ENCODE assay signal across 12 mouse cellular contexts in genomic region chr3:40527976-40528950, GRCm38 (mm10). TPM values are rescaled to one million over a fixed set of nuclear protein-coding genes. Genes with fewer than 3 reads are reported as not detected.
DNase-seq lines count a peak whose midpoint lies in the region; ATAC-seq and TF ChIP-seq lines count a peak whose summit lies in the region.
"Had no signal": no experiment of that assay in that cellular context is flagged by ENCODE, and none has a peak within 500 bp of the region (broad histone marks: within the 10 kb centered on the region; RNA-seq: fewer than 3 reads in every experiment).

No protein-coding gene starts in this region.

- no peak for ATAC-seq in forebrain, embryonic 14.5 days
- no peak for ATAC-seq in forebrain, embryonic 16.5 days
- ATAC-seq in lung, embryonic 14.5 days (ENCODE audit: insufficient read depth), result peak; percentile 21; the same call in 1 of the 2 replicates
- ATAC-seq in G1E (ENCODE audit: extremely low read depth, insufficient number of reproducible peaks, low FRiP score, poor library complexity, severe bottlenecking), result peak; percentile 30
- peak; percentile 79 for ATAC-seq in liver, embryonic 13.5 days (ENCODE audit: low read depth)

- no peak overlapping the region for H3K4me3 ChIP-seq in forebrain, embryonic 14.5 days (ENCODE audit: low read depth, low read length)
- no peak overlapping the region for H3K4me3 ChIP-seq in forebrain, embryonic 16.5 days (replicated peaks; ENCODE audit: low read length)
- H3K4me3 ChIP-seq in lung, embryonic 14.5 days (ENCODE audit: low read depth, low read length), result no peak overlapping the region
- H3K4me3 ChIP-seq in G1E (ENCODE audit: low read depth, low read length), result no peak overlapping the region; the same call in 1 of the 2 replicates
- H3K4me3 ChIP-seq in liver, embryonic 13.5 days (replicated peaks), result peak overlapping the region; percentile 26
- H3K4me3 ChIP-seq: embryonic facial prominence, embryonic 12.5 days; stomach, embryonic 15.5 days had no signal

- peaks cover 11% of the 10 kb centered on the region; the same call in 1 of the 2 replicates for H3K4me1 ChIP-seq in forebrain, embryonic 14.5 days (ENCODE audit: control insufficient read depth, insufficient read depth, low read length)
- H3K4me1 ChIP-seq in forebrain, embryonic 16.5 days (replicated peaks; ENCODE audit: control insufficient read depth, insufficient read depth, low read length), result peaks cover 15% of the 10 kb centered on the region
- H3K4me1 ChIP-seq in lung, embryonic 14.5 days (ENCODE audit: insufficient read depth), result no peaks in the 10 kb centered on the region
- peaks cover 29% of the 10 kb centered on the region for H3K4me1 ChIP-seq in G1E (ENCODE audit: insufficient read depth, low read depth, low read length)
- H3K4me1 ChIP-seq in liver, embryonic 13.5 days (replicated peaks), result peaks cover 28% of the 10 kb centered on the region

- 25% methylated on average over 9 of the region's 9 CpGs for WGBS in forebrain, embryonic 14.5 days
- WGBS in forebrain, embryonic 16.5 days, result 26% methylated on average over 9 of the region's 9 CpGs
- WGBS in lung, embryonic 14.5 days, result 20% methylated on average over 9 of the region's 9 CpGs
- WGBS in liver, embryonic 13.5 days (ENCODE audit: insufficient replicate concordance), result 8% methylated on average over 9 of the region's 9 CpGs

- no peaks in the 10 kb centered on the region for H3K36me3 ChIP-seq in forebrain, embryonic 14.5 days (ENCODE audit: control insufficient read depth, insufficient read depth, low read length)
- no peaks in the 10 kb centered on the region for H3K36me3 ChIP-seq in forebrain, embryonic 16.5 days (ENCODE audit: control insufficient read depth, insufficient read depth)
- no peaks in the 10 kb centered on the region for H3K36me3 ChIP-seq in lung, embryonic 14.5 days (ENCODE audit: insufficient read depth)
- H3K36me3 ChIP-seq in G1E (replicated peaks), result no peaks in the 10 kb centered on the region
- no peaks in the 10 kb centered on the region for H3K36me3 ChIP-seq in liver, embryonic 13.5 days
- H3K36me3 ChIP-seq: embryonic facial prominence, embryonic 12.5 days; stomach, embryonic 15.5 days had no signal

- no peak overlapping the region for H3K27ac ChIP-seq in forebrain, embryonic 14.5 days (ENCODE audit: low read depth, low read length)
- H3K27ac ChIP-seq in forebrain, embryonic 16.5 days (ENCODE audit: low read length), result no peak overlapping the region
- H3K27ac ChIP-seq in lung, embryonic 14.5 days (ENCODE audit: low read depth), result no peak overlapping the region
- H3K27ac ChIP-seq in liver, embryonic 13.5 days, result no peak overlapping the region
- H3K27ac ChIP-seq: embryonic facial prominence, embryonic 12.5 days; stomach, embryonic 15.5 days had no signal

- H3K27me3 ChIP-seq in forebrain, embryonic 14.5 days (replicated peaks; ENCODE audit: control insufficient read depth, insufficient read depth, low read length), result no peaks in the 10 kb centered on the region
- peaks cover 4% of the 10 kb centered on the region; the same call in 1 of the 2 replicates for H3K27me3 ChIP-seq in forebrain, embryonic 16.5 days (replicated peaks; ENCODE audit: control insufficient read depth, insufficient read depth, low read length)
- H3K27me3 ChIP-seq in lung, embryonic 14.5 days (ENCODE audit: insufficient read depth, low read length), result peaks cover 22% of the 10 kb centered on the region
- H3K27me3 ChIP-seq in G1E (ENCODE audit: insufficient read depth, low read length), result peaks cover 8% of the 10 kb centered on the region; the same call in 1 of the 2 replicates
- H3K27me3 ChIP-seq in liver, embryonic 13.5 days, result peaks cover 29% of the 10 kb centered on the region

- no peak overlapping the region for H3K4me2 ChIP-seq in forebrain, embryonic 14.5 days (ENCODE audit: low read length)
- no peak overlapping the region for H3K4me2 ChIP-seq in forebrain, embryonic 16.5 days (ENCODE audit: low read length)
- H3K4me2 ChIP-seq in lung, embryonic 14.5 days, result peak overlapping the region; percentile 18; the same call in 1 of the 2 replicates
- peak overlapping the region; percentile 55 for H3K4me2 ChIP-seq in liver, embryonic 13.5 days
- H3K4me2 ChIP-seq: embryonic facial prominence, embryonic 12.5 days; stomach, embryonic 15.5 days had no signal

- H3K9ac ChIP-seq in forebrain, embryonic 14.5 days (ENCODE audit: low read length), result no peak overlapping the region
- H3K9ac ChIP-seq in forebrain, embryonic 16.5 days (replicated peaks; ENCODE audit: low read depth, low read length), result no peak overlapping the region
- no peak overlapping the region for H3K9ac ChIP-seq in lung, embryonic 14.5 days
- H3K9ac ChIP-seq in liver, embryonic 13.5 days, result peak overlapping the region; percentile 47; the same call in 1 of the 2 replicates
- H3K9ac ChIP-seq: embryonic facial prominence, embryonic 12.5 days; stomach, embryonic 15.5 days had no signal

- peak; percentile 45 for DNase-seq in forebrain, embryonic 14.5 days (ENCODE audit: low spot score)
- DNase-seq in lung, embryonic 14.5 days, result peak; percentile 81
- DNase-seq in lung, postnatal 25 days (ENCODE audit: low spot score), result no peak
- DNase-seq in G1E (ENCODE audit: low spot score), result no peak
- peak; percentile 15 for DNase-seq in liver, embryonic 13.5 days
- no peak for DNase-seq in layer of hippocampus, adult 9-11 months
- no peak for DNase-seq in layer of hippocampus, adult 9-10 months (ENCODE audit: low spot score)
- DNase-seq: cerebellum, adult 2 months; kidney, adult 8-10 months had no signal

- H3K9me3 ChIP-seq in forebrain, embryonic 14.5 days (replicated peaks; ENCODE audit: control insufficient read depth, low read length), result 0 out of 2 replicates have a peak, but pooled peaks cover 4% of the 10 kb centered on the region
- no peaks in the 10 kb centered on the region for H3K9me3 ChIP-seq in forebrain, embryonic 16.5 days (ENCODE audit: control insufficient read depth, low read length)
- no peaks in the 10 kb centered on the region; the same call in 1 of the 2 replicates for H3K9me3 ChIP-seq in lung, embryonic 14.5 days (ENCODE audit: low read depth, low read length)
- H3K9me3 ChIP-seq in G1E (replicated peaks), result peaks cover 13% of the 10 kb centered on the region
- 0 out of 2 replicates have a peak, but pooled peaks cover 5% of the 10 kb centered on the region for H3K9me3 ChIP-seq in liver, embryonic 13.5 days (replicated peaks)
- H3K9me3 ChIP-seq: stomach, embryonic 15.5 days had no signal

- no peak for TF ChIP-seq CTCF in lung, embryonic 14.5 days (IDR thresholded peaks at IDR 0.05; ENCODE audit: low read depth)
- no peak for TF ChIP-seq CTCF in G1E (IDR thresholded peaks at IDR 0.05; ENCODE audit: low read depth, low read length)

RNA-seq across cellular contexts. Expression of gene Intu, which starts 2.8 kb away (rescaled TPM):
- polyA plus RNA-seq in forebrain, embryonic 14.5 days (2014; fragmentation: Nextera tagmentation; extraction: Ambion mirVana), result 4.6 TPM in 2 replicates
- 3.9 and 4.1 TPM in 2 replicates for polyA plus RNA-seq in forebrain, embryonic 16.5 days (2015; fragmentation: Nextera tagmentation; extraction: Ambion mirVana)
- polyA plus RNA-seq in lung, embryonic 14.5 days (2014; fragmentation: Nextera tagmentation; extraction: Ambion mirVana), result 3.7 and 4.1 TPM in 2 replicates
- total RNA-seq in G1E (2014; fragmentation: Nextera tagmentation), result 10.2 and 10.9 TPM in 2 replicates
- total RNA-seq in G1E (2017), result 5.5 and 5.7 TPM in 2 replicates
- 0.91 and 1.2 TPM in 2 replicates for polyA plus RNA-seq in G1E (2012)
- polyA plus RNA-seq in liver, embryonic 13.5 days (2015; fragmentation: Nextera tagmentation; extraction: Ambion mirVana), result 0.78 and 1.0 TPM in 2 replicates

Comparison
In these comparisons a context has a peak if more than half of its experiments do, and no peak if none do; other contexts are left out.
1. DNase-seq: peak in forebrain, embryonic 14.5 days (single experiment), lung, embryonic 14.5 days (single experiment) and liver, embryonic 13.5 days (single experiment); none in lung, postnatal 25 days (single experiment), G1E (single experiment), layer of hippocampus, adult 9-11 months (single experiment) and layer of hippocampus, adult 9-10 months (single experiment).
2. ATAC-seq: peak in lung, embryonic 14.5 days (single experiment), G1E (single experiment) and liver, embryonic 13.5 days (single experiment); none in forebrain, embryonic 14.5 days (single experiment) and forebrain, embryonic 16.5 days (single experiment).
3. H3K4me2 ChIP-seq: peak in lung, embryonic 14.5 days (single experiment) and liver, embryonic 13.5 days (single experiment); none in forebrain, embryonic 14.5 days (single experiment) and forebrain, embryonic 16.5 days (single experiment).